Mouse (Mus musculus) hindbrain, embryonic 16.5 days (tissue): ENCODE measurements around the gene Unc93a2. TPM values are rescaled to one million over a fixed set of nuclear protein-coding genes. Genes with fewer than 3 reads are reported as not detected.
"Not testable (repeated sequence)": the region's sequence is repeated elsewhere in the genome, so short reads cannot be mapped to it uniquely, and the experiment has no call there.

Source experiments
- ATAC-seq: fragments of 200-750 bp; cut with Nextera tagmentation; 2 replicates; pipeline ENCODE4 v1.8.0; 2017; ENCODE audit warnings: moderate TSS enrichment, moderate library complexity
- H3K27ac ChIP-seq: fragments of 300-500 bp; sonication (generic); 2 replicates; pipeline ENCODE4 v1.5.1; 2014; ENCODE audit warnings: low read depth, mild to moderate bottlenecking, control low read depth, low read length, moderate library complexity
- H3K27me3 ChIP-seq: fragments of 300-500 bp; sonication (generic); replicated peaks from 2 replicates; pipeline ENCODE4 v1.6.1; 2014; ENCODE audit warnings: low read length; ENCODE audit not compliant: control insufficient read depth, insufficient read depth
- H3K36me3 ChIP-seq: fragments of 300-500 bp; sonication (generic); 2 replicates; pipeline ENCODE4 v1.6.1; 2014; ENCODE audit warnings: mild to moderate bottlenecking, low read length, moderate library complexity, mixed read lengths; ENCODE audit not compliant: control insufficient read depth, insufficient read depth
- H3K4me1 ChIP-seq: fragments of 300-500 bp; sonication (generic); 2 replicates; pipeline ENCODE4 v1.6.1; 2014; ENCODE audit warnings: low read depth, low read length; ENCODE audit not compliant: control insufficient read depth, insufficient read depth
- H3K4me2 ChIP-seq: fragments of 300-500 bp; sonication (generic); 2 replicates; pipeline ENCODE4 v1.6.1; 2014; ENCODE audit warnings: mild to moderate bottlenecking, low read length, control low read depth, moderate library complexity
- H3K4me3 ChIP-seq: fragments of 300-500 bp; sonication (generic); 2 replicates; pipeline ENCODE4 v1.5.1; 2014; ENCODE audit warnings: mild to moderate bottlenecking, low read length, control low read depth, moderate library complexity
- H3K9ac ChIP-seq: fragments of 300-500 bp; sonication (generic); 2 replicates; pipeline ENCODE4 v1.6.1; 2014; ENCODE audit warnings: low read depth, mild to moderate bottlenecking, control low read depth, low read length, moderate library complexity
- H3K9me3 ChIP-seq: fragments of 300-500 bp; sonication (generic); 2 replicates; pipeline ENCODE4 v1.6.1; 2014; ENCODE audit warnings: mild to moderate bottlenecking, low read length, moderate library complexity; ENCODE audit not compliant: control insufficient read depth
- WGBS: fragments of 180-500 bp; shearing (Covaris S2); extraction: QIAGEN DNeasy Blood & Tissue Kit; methylation state at CpG from one replicate; pipeline ENCODE4 v1.1.7; 2014; 5-methylcytosine and 5-hydroxymethylcytosine counted together
- polyA plus RNA-seq: library from polyadenylated mRNA; unstranded; fragments of >200 nt; fragmentation: Nextera tagmentation; extraction: Ambion mirVana; gene quantifications from 2 replicates; pipeline ENCODE4 v1.2.1, GENCODE M21; 2015

Unc93a2 gene
- polyA plus RNA-seq, 1 experiment from 2014 or later, result not detected

GRCm38 (mm10) chr17:7377907-7378306, 7.4 kb downstream of the Unc93a2 start:
- H3K27me3 ChIP-seq, H3K4me2 ChIP-seq, H3K4me3 ChIP-seq, H3K4me1 ChIP-seq, H3K9me3 ChIP-seq, H3K9ac ChIP-seq, H3K27ac ChIP-seq, H3K36me3 ChIP-seq: not testable (repeated sequence)
- WGBS, result 44% methylated on average over 2 of the region's 3 CpGs
- peak; percentile 52 for ATAC-seq

DNA sequence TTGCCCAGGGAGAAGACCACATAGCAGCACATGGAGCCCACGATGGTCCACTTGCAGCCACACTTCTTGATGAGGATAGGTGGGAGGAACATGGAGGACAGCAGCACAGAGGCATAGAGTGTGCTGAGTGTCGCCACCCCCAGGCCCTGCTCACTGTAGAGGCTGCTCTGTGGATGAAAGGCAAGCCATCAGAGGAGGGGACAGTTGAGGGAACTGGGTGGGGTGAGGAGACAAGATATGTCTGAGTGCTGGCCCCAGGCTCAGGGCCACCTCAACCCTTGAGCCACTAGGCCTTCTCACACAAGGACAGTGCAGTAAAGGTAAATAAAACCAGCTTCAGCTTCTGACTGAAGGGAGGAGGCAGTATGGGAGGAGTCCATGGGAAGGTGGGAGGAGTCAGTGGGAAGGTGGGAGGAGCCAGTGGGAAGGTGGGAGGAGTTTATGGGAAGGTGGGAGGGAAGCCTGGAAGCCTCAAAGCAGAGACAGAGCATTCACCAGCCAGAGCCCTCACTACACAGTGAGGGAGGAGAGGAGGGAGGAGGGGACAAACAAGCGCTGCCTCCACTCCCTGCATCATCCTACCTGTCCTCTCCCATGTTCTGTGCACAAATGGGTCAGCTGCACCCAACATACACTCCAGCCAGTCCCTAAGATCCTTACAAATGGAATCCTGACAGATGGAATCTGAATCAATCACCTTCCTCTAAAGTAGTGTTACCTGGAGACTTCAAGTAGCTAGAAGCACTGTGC, 8.1 kb downstream of the Unc93a2 start:
- peak; percentile 50; the same call in 1 of the 2 replicates for ATAC-seq
- H3K9ac ChIP-seq, H3K4me3 ChIP-seq, H3K27me3 ChIP-seq, H3K27ac ChIP-seq, H3K4me1 ChIP-seq, H3K36me3 ChIP-seq, H3K4me2 ChIP-seq, H3K9me3 ChIP-seq: not testable (repeated sequence)
- WGBS, result no CpG with 5 or more reads among the region's 3 CpGs

DNA sequence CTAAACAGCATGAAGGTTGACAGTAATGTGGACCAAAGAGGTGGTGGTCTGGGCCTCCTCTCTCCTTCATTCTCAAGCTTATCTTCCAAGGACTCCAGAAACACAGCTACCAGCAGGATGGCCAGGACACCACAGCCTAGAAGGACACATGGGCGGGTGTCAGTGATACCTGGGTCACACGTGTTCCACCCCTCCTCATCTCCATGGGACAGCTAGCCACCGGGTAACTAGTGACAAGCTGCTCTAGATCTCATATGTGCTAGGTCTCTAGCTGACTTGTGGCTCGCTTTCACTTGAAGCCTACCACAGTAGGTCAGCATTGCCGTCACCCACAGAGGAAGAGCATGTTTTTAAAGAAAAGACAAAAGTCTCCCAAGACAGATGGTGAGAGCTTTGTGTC, 13.4 kb downstream of the Unc93a2 start, which contains the start of gene Gm49630:
Gene Gm49630, minus strand, starts transcription at position 101 of the 400 bp plus-strand sequence.
- 79% methylated on average over 2 of the region's 5 CpGs for WGBS
- H3K9me3 ChIP-seq, H3K4me3 ChIP-seq, ATAC-seq, H3K4me1 ChIP-seq, H3K36me3 ChIP-seq, H3K9ac ChIP-seq, H3K4me2 ChIP-seq, H3K27me3 ChIP-seq, H3K27ac ChIP-seq: not testable (repeated sequence)

- not testable (repeated sequence) for H3K4me2 ChIP-seq, H3K4me3 ChIP-seq, H3K9ac ChIP-seq, H3K4me1 ChIP-seq, H3K9me3 ChIP-seq, H3K27ac ChIP-seq, H3K27me3 ChIP-seq, ATAC-seq, H3K36me3 ChIP-seq
- 71% methylated on average over 4 of the region's 6 CpGs for WGBS
Observed at GRCm38 (mm10) chr17:7369401-7369800, 15.9 kb downstream of the Unc93a2 start.

- 12% methylated on average over 5 of the region's 7 CpGs for WGBS
- not testable (repeated sequence) for H3K27me3 ChIP-seq
Observed at GRCm38 (mm10) chr17:7366676-7367374, 18.4 kb downstream of the Unc93a2 start.

GRCm38 (mm10) chr17:7366265-7366664, 19.0 kb downstream of the Unc93a2 start:
- peak; percentile 9 for ATAC-seq
- WGBS, result no CpG with 5 or more reads among the region's 1 CpGs

More at GRCm38 (mm10) chr17:7366676-7367374, 18.4 kb downstream of the Unc93a2 start:
- not testable (repeated sequence) for H3K4me3 ChIP-seq, H3K9me3 ChIP-seq, H3K9ac ChIP-seq, H3K4me2 ChIP-seq, H3K36me3 ChIP-seq, H3K4me1 ChIP-seq, H3K27ac ChIP-seq
- ATAC-seq, result peak; percentile 92

DNA sequence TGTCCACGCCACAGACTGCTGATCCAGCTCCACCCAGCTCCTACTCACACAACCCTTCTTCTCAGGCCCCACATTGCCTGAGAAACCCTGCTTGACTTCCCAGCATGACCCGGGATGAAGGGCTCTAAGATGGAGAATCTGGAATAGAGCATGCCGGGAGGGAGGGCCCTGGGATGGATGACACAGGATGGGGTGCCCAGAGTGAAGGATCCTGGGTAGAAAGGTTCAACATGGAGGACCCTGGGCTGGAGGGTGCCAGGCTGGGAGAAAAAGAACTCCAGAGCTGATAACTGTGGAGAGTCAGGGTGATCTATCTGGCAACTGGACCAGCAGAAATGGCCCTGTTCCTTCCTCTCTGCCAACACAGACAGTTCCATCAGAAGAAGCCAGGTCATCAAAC, 19.6 kb downstream of the Unc93a2 start:
- not testable (repeated sequence) for ATAC-seq
- WGBS, result no CpG with 5 or more reads among the region's 3 CpGs

More at GRCm38 (mm10) chr17:7366265-7366664, 19.0 kb downstream of the Unc93a2 start:
- H3K27me3 ChIP-seq, H3K4me3 ChIP-seq, H3K9ac ChIP-seq, H3K36me3 ChIP-seq, H3K4me2 ChIP-seq, H3K9me3 ChIP-seq, H3K27ac ChIP-seq, H3K4me1 ChIP-seq: not testable (repeated sequence)

DNA sequence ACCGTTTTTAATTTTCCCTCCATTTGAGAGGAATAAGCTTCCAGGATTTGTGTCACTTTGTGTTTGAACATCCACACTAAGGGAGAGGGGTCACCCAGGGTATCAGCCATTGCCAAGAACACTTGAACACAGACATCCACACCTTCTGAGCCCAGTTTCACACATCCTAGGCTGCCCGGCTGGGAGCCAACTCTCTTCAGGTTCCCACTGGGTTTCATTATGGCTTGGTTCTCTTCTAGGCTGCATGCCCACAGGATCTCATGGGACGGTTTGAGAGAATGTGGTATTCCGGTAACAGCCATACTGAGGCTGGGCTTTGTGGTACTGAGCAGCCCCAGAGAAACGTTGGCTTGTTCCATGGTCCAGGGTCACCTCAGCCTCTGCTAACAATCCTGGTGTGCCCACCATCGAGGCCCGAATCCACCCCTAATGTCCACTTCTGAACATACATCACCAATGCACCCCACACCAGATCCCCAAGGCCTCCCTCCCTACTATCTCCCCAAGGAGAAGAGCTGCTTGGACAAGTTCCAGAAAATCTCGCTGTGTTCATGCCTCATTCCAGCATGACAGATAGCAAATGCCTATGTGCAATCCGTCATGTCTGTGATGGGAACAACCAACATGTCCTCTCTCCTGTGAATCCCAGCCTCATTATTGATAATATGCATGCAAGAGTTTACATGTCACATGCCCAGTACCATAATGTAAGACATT, 24.4 kb downstream of the Unc93a2 start:
- not testable (repeated sequence) for H3K4me1 ChIP-seq, H3K4me2 ChIP-seq, H3K4me3 ChIP-seq, H3K9ac ChIP-seq, H3K27ac ChIP-seq, H3K27me3 ChIP-seq, H3K9me3 ChIP-seq, H3K36me3 ChIP-seq
- WGBS, result 72% methylated on average over 9 of the region's 9 CpGs
- peak; percentile 30; the same call in 1 of the 2 replicates for ATAC-seq

More for the DNA sequence above, 19.6 kb downstream of the Unc93a2 start:
- H3K9ac ChIP-seq, H3K36me3 ChIP-seq, H3K4me2 ChIP-seq, H3K9me3 ChIP-seq, H3K4me3 ChIP-seq, H3K27me3 ChIP-seq, H3K27ac ChIP-seq, H3K4me1 ChIP-seq: not testable (repeated sequence)

DNA sequence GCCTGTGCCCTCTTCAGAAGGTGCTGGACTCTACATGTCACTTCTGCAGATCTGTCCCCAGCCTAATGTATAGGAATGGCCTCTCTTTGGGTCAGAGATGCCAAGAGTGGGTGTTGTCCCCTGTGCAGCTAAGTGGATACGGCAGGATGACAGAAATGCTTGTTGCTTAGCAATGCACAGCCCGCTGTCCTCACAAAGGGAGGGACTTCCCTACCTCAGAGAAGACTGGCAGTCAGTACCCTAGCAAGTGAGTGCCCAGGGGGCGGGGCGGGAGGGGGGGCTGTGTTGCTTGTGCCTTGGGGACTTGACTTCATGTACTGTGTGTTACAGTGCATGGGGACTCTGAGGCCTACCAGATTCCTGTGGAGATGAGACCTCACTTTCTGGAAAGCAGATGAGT, 25.5 kb downstream of the Unc93a2 start:
- H3K4me3 ChIP-seq, H3K27ac ChIP-seq, H3K4me1 ChIP-seq, H3K9ac ChIP-seq, H3K36me3 ChIP-seq, H3K27me3 ChIP-seq, H3K4me2 ChIP-seq, H3K9me3 ChIP-seq: not testable (repeated sequence)
- 56% methylated on average over 4 of the region's 4 CpGs for WGBS
- peak; percentile 54; the same call in 1 of the 2 replicates for ATAC-seq
